Mouse (Mus musculus): ENCODE measurements at regions not wholly inside any gene's neighbourhood (a gene's known extent, or its start where the extent isn't known, plus 50 kb on each side); places are given as distances from the start of the nearest gene placed in this dataset.

GRCm38 (mm10) chr13:34497667-34498066, 152.7 kb upstream of the Slc22a23 start:
- H3K36me3 ChIP-seq (replicated peaks): no peaks in the 10 kb centered on the region
- H3K27ac ChIP-seq: no peak overlapping the region
- no peak for DNase-seq (ENCODE audit: extremely low spot score, low spot score)
- H3K27me3 ChIP-seq (ENCODE audit: poor library complexity, severe bottlenecking): no peaks in the 10 kb centered on the region
- no peaks in the 10 kb centered on the region for H3K4me1 ChIP-seq
- WGBS: 94% methylated on average over 3 of the region's 3 CpGs
- no peaks in the 10 kb centered on the region for H3K9me3 ChIP-seq
- H3K4me3 ChIP-seq: no peak overlapping the region

GRCm38 (mm10) chr13:34484831-34485230, 139.8 kb upstream of the Slc22a23 start:
- Histone ChIP-seq H3K27me3 (ENCODE audit: poor library complexity, severe bottlenecking) (no peaks in the 10 kb centered on the region), H3K4me3 (no peak overlapping the region), H3K27ac (no peak overlapping the region), H3K36me3 (replicated peaks) (no peaks in the 10 kb centered on the region), H3K4me1 (no peaks in the 10 kb centered on the region), H3K9me3 (no peaks in the 10 kb centered on the region)
- no peak for DNase-seq (ENCODE audit: extremely low spot score, low spot score)
- 97% methylated on average over 1 of the region's 1 CpGs for WGBS

GRCm38 (mm10) chr13:34481461-34481860, 136.5 kb upstream of the Slc22a23 start:
- H3K4me3 ChIP-seq: no peak overlapping the region
- no peak for DNase-seq (ENCODE audit: extremely low spot score, low spot score)
- H3K36me3 ChIP-seq (replicated peaks): no peaks in the 10 kb centered on the region
- 88% methylated on average over 10 of the region's 10 CpGs for WGBS
- no peak overlapping the region for H3K27ac ChIP-seq
- no peaks in the 10 kb centered on the region for H3K9me3 ChIP-seq
- H3K27me3 ChIP-seq (ENCODE audit: poor library complexity, severe bottlenecking): no peaks in the 10 kb centered on the region
- H3K4me1 ChIP-seq: no peaks in the 10 kb centered on the region

- Histone ChIP-seq H3K27me3 (ENCODE audit: poor library complexity, severe bottlenecking) (no peaks in the 10 kb centered on the region), H3K27ac (no peak overlapping the region), H3K4me1 (no peaks in the 10 kb centered on the region), H3K4me3 (no peak overlapping the region), H3K36me3 (replicated peaks) (no peaks in the 10 kb centered on the region), H3K9me3 (no peaks in the 10 kb centered on the region)
- DNase-seq (ENCODE audit: extremely low spot score, low spot score): no peak
- WGBS: 58% methylated on average over 1 of the region's 1 CpGs
Observed at GRCm38 (mm10) chr13:34470410-34470809, 125.4 kb upstream of the Slc22a23 start.

- no peak for DNase-seq (ENCODE audit: extremely low spot score, low spot score)
- WGBS: 92% methylated on average over 5 of the region's 5 CpGs
- H3K4me3 ChIP-seq: no peak overlapping the region
- H3K36me3 ChIP-seq (replicated peaks): no peaks in the 10 kb centered on the region
- no peaks in the 10 kb centered on the region for H3K9me3 ChIP-seq
- no peaks in the 10 kb centered on the region for H3K4me1 ChIP-seq
- H3K27ac ChIP-seq: no peak overlapping the region
- H3K27me3 ChIP-seq (ENCODE audit: poor library complexity, severe bottlenecking): no peaks in the 10 kb centered on the region
Observed at GRCm38 (mm10) chr13:34469568-34469967, 124.6 kb upstream of the Slc22a23 start.

- Histone ChIP-seq H3K36me3 (replicated peaks) (no peaks in the 10 kb centered on the region), H3K9me3 (no peaks in the 10 kb centered on the region), H3K27ac (no peak overlapping the region), H3K4me1 (no peaks in the 10 kb centered on the region), H3K27me3 (ENCODE audit: poor library complexity, severe bottlenecking) (no peaks in the 10 kb centered on the region), H3K4me3 (no peak overlapping the region)
- no peak for DNase-seq (ENCODE audit: extremely low spot score, low spot score)
- WGBS: 71% methylated on average over 3 of the region's 3 CpGs
Observed at GRCm38 (mm10) chr13:34468132-34468748, 123.3 kb upstream of the Slc22a23 start.

- Histone ChIP-seq H3K9me3 (no peaks in the 10 kb centered on the region), H3K27ac (no peak overlapping the region), H3K4me1 (peaks cover 7% of the 10 kb centered on the region; the same call in 1 of the 2 replicates), H3K27me3 (ENCODE audit: poor library complexity, severe bottlenecking) (no peaks in the 10 kb centered on the region), H3K4me3 (no peak overlapping the region), H3K36me3 (replicated peaks) (no peaks in the 10 kb centered on the region)
- no peak for DNase-seq (ENCODE audit: extremely low spot score, low spot score)
Observed at GRCm38 (mm10) chr13:34465862-34466430, 121.0 kb upstream of the Slc22a23 start.

GRCm38 (mm10) chr13:34465456-34465855, 120.5 kb upstream of the Slc22a23 start:
- 76% methylated on average over 5 of the region's 5 CpGs for WGBS
- Histone ChIP-seq H3K4me3 (no peak overlapping the region), H3K9me3 (no peaks in the 10 kb centered on the region), H3K36me3 (replicated peaks) (no peaks in the 10 kb centered on the region), H3K27ac (no peak overlapping the region), H3K27me3 (ENCODE audit: poor library complexity, severe bottlenecking) (no peaks in the 10 kb centered on the region), H3K4me1 (peaks cover 9% of the 10 kb centered on the region; the same call in 1 of the 2 replicates)
- no peak for DNase-seq (ENCODE audit: extremely low spot score, low spot score)

GRCm38 (mm10) chr13:34464221-34464620, 119.2 kb upstream of the Slc22a23 start:
- no peaks in the 10 kb centered on the region for H3K9me3 ChIP-seq
- 89% methylated on average over 4 of the region's 4 CpGs for WGBS
- no peaks in the 10 kb centered on the region for H3K27me3 ChIP-seq (ENCODE audit: poor library complexity, severe bottlenecking)
- H3K27ac ChIP-seq: no peak overlapping the region
- H3K4me3 ChIP-seq: no peak overlapping the region
- no peaks in the 10 kb centered on the region for H3K36me3 ChIP-seq (replicated peaks)
- no peak for DNase-seq (ENCODE audit: extremely low spot score, low spot score)
- peaks cover 9% of the 10 kb centered on the region; the same call in 1 of the 2 replicates for H3K4me1 ChIP-seq

GRCm38 (mm10) chr13:34462808-34463511, 118.0 kb upstream of the Slc22a23 start:
- no peak overlapping the region for H3K4me3 ChIP-seq
- no peak overlapping the region for H3K27ac ChIP-seq

GRCm38 (mm10) chr13:34462206-34462807, 117.3 kb upstream of the Slc22a23 start:
- DNase-seq (ENCODE audit: extremely low spot score, low spot score): no peak
- 89% methylated on average over 6 of the region's 6 CpGs for WGBS
- Histone ChIP-seq H3K9me3 (no peaks in the 10 kb centered on the region), H3K4me1 (peaks cover 9% of the 10 kb centered on the region; the same call in 1 of the 2 replicates), H3K36me3 (replicated peaks) (no peaks in the 10 kb centered on the region), H3K4me3 (no peak overlapping the region), H3K27ac (no peak overlapping the region), H3K27me3 (ENCODE audit: poor library complexity, severe bottlenecking) (no peaks in the 10 kb centered on the region)

More at GRCm38 (mm10) chr13:34462808-34463511, 118.0 kb upstream of the Slc22a23 start:
- H3K9me3 ChIP-seq: no peaks in the 10 kb centered on the region
- H3K36me3 ChIP-seq (replicated peaks): no peaks in the 10 kb centered on the region
- 67% methylated on average over 2 of the region's 2 CpGs for WGBS
- DNase-seq (ENCODE audit: extremely low spot score, low spot score): no peak
- no peaks in the 10 kb centered on the region for H3K27me3 ChIP-seq (ENCODE audit: poor library complexity, severe bottlenecking)
- H3K4me1 ChIP-seq: peaks cover 9% of the 10 kb centered on the region; the same call in 1 of the 2 replicates

- peaks cover 9% of the 10 kb centered on the region; the same call in 1 of the 2 replicates for H3K4me1 ChIP-seq
- no peak for DNase-seq (ENCODE audit: extremely low spot score, low spot score)
- no peak overlapping the region for H3K4me3 ChIP-seq
- 43% methylated on average over 4 of the region's 4 CpGs for WGBS
- no peaks in the 10 kb centered on the region for H3K36me3 ChIP-seq (replicated peaks)
- H3K27me3 ChIP-seq (ENCODE audit: poor library complexity, severe bottlenecking): no peaks in the 10 kb centered on the region
- H3K27ac ChIP-seq: no peak overlapping the region
- no peaks in the 10 kb centered on the region for H3K9me3 ChIP-seq
Observed at GRCm38 (mm10) chr13:34460969-34461368, 116.0 kb upstream of the Slc22a23 start.

GRCm38 (mm10) chr13:34456051-34456450, 111.1 kb upstream of the Slc22a23 start:
- H3K9me3 ChIP-seq: no peaks in the 10 kb centered on the region
- 82% methylated on average over 3 of the region's 3 CpGs for WGBS
- no peak overlapping the region for H3K27ac ChIP-seq
- H3K36me3 ChIP-seq (replicated peaks): no peaks in the 10 kb centered on the region
- no peak overlapping the region for H3K4me3 ChIP-seq
- no peak for DNase-seq (ENCODE audit: extremely low spot score, low spot score)
- 0 out of 2 replicates have a peak, but pooled peaks cover 3% of the 10 kb centered on the region for H3K4me1 ChIP-seq
- no peaks in the 10 kb centered on the region for H3K27me3 ChIP-seq (ENCODE audit: poor library complexity, severe bottlenecking)
